Mouse (Mus musculus): ENCODE results near the gene Tbc1d10b.

DNA sequence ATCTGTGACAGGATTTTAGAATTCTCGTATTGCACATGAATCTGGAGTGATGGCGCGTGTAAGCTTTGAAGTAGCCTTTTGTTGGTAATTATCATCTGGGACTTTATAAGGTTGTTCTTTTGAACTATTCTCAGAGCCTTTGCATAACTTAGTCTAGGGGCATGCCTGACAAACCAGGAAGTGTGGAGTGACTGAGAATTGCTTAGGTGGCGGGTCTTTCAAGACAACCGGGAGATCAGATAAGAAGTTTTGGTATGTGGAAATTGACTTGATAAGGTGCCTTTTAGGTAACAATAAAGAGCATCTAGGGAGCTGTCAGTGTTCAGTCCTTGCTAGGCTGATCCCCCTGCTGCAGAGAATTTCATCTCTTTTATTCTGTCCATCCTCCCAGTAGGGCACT is 41.8 kb downstream of the Tbc1d10b start:
- TF ChIP-seq MAZ (IDR thresholded peaks at IDR 0.05; ENCODE audit: low read depth, low read length) (no peak), ZC3H11A (IDR thresholded peaks at IDR 0.05; ENCODE audit: low read depth, low read length) (no peak), JUN (IDR thresholded peaks at IDR 0.05; ENCODE audit: insufficient read depth, low read depth, low read length) (no peak), CTCF (conservative IDR thresholded peaks at IDR 0.05 in 1 of 2, IDR thresholded peaks at IDR 0.05 in 1 of 2; ENCODE audit: low read depth in 2 of 2, low read length in 2 of 2) (no peak), POLR2A (IDR thresholded peaks at IDR 0.05; ENCODE audit: low read depth, low read length) (no peak)
